Mouse (Mus musculus) heart, embryonic 10.5 days (tissue): ENCODE data around the gene Plcd3. TPM values are rescaled to one million over a fixed set of nuclear protein-coding genes. Genes with fewer than 3 reads are reported as not detected.
A peak's percentile ranks its signal among the peaks of the same experiment; 100 is the strongest.

Experiments
- DNase-seq: peaks from one replicate; pipeline ENCODE4 v3.0.0-alpha.2; 2017; ENCODE audit warnings: low spot score
- H3K27ac ChIP-seq: fragments of 300-500 bp; sonication (generic); 2 replicates; pipeline ENCODE4 v1.5.1; 2016; ENCODE audit warnings: mild to moderate bottlenecking
- H3K27me3 ChIP-seq: fragments of 300-500 bp; sonication (generic); 2 replicates; pipeline ENCODE4 v1.6.1; 2016; ENCODE audit warnings: mild to moderate bottlenecking; ENCODE audit not compliant: poor library complexity, insufficient read depth, severe bottlenecking
- H3K36me3 ChIP-seq: fragments of 300-500 bp; sonication (generic); 2 replicates; pipeline ENCODE4 v1.6.1; 2016; ENCODE audit warnings: mild to moderate bottlenecking, moderate library complexity
- H3K4me1 ChIP-seq: fragments of 300-500 bp; sonication (generic); 2 replicates; pipeline ENCODE4 v1.6.1; 2016; ENCODE audit warnings: mild to moderate bottlenecking
- H3K4me3 ChIP-seq: fragments of 300-500 bp; sonication (generic); 2 replicates; pipeline ENCODE4 v1.5.1; 2016; ENCODE audit warnings: mild to moderate bottlenecking, moderate library complexity
- H3K9me3 ChIP-seq: fragments of 300-500 bp; sonication (generic); 2 replicates; pipeline ENCODE4 v1.6.1; 2016; ENCODE audit warnings: mild to moderate bottlenecking, moderate library complexity
- WGBS: fragments of 180-500 bp; shearing (Covaris S2); methylation state at CpG from one replicate; pipeline ENCODE4 v1.1.7; 2016; 5-methylcytosine and 5-hydroxymethylcytosine counted together
- polyA plus RNA-seq: library from polyadenylated mRNA; unstranded; fragments of >200 nt; fragmentation: Nextera tagmentation; extraction: Ambion mirVana; gene quantifications from 2 replicates; pipeline ENCODE4 v1.2.1, GENCODE M21; 2016

Plcd3 gene
- polyA plus RNA-seq, result 3.6 and 4.8 TPM in 2 replicates

GRCm38 (mm10) chr11:103101481-103101865 is at the start of gene Plcd3, which contains the start of gene Acbd4:
Plcd3 (minus strand) TSS chr11:103101658.
Acbd4 (plus strand) TSS chr11:103101682.
- Histone ChIP-seq H3K27ac (peak within 1 kb of the TSS; percentile 83), H3K9me3 (no peaks in the 10 kb centered on the region), H3K4me3 (peak within 1 kb of the TSS; percentile 64), H3K36me3 (no peaks in the 10 kb centered on the region), H3K4me1 (peaks cover 72% of the 10 kb centered on the region), H3K27me3 (peaks cover 51% of the 10 kb centered on the region)
- DNase-seq, result no peak
- under 1% methylated on average over 34 of the region's 34 CpGs for WGBS

GRCm38 (mm10) chr11:103149771-103150170 is 48.3 kb upstream of the Plcd3 start:
- Histone ChIP-seq H3K36me3 (no peaks in the 10 kb centered on the region), H3K4me3 (no peak overlapping the region), H3K27me3 (no peaks in the 10 kb centered on the region), H3K27ac (no peak overlapping the region), H3K9me3 (no peaks in the 10 kb centered on the region), H3K4me1 (peaks cover 6% of the 10 kb centered on the region)
- no peak for DNase-seq
- WGBS, result 88% methylated on average over 4 of the region's 4 CpGs

GRCm38 (mm10) chr11:103147766-103148165 is 46.3 kb upstream of the Plcd3 start:
- Histone ChIP-seq H3K9me3 (no peaks in the 10 kb centered on the region), H3K4me1 (peaks cover 21% of the 10 kb centered on the region), H3K36me3 (no peaks in the 10 kb centered on the region), H3K4me3 (no peak overlapping the region), H3K27me3 (no peaks in the 10 kb centered on the region), H3K27ac (no peak overlapping the region)
- DNase-seq, result no peak
- WGBS, result 63% methylated on average over 4 of the region's 4 CpGs

- H3K27ac ChIP-seq, result no peak overlapping the region
- H3K4me3 ChIP-seq, result no peak overlapping the region
- 87% methylated on average over 4 of the region's 4 CpGs for WGBS
- DNase-seq, result no peak
- H3K9me3 ChIP-seq, result no peaks in the 10 kb centered on the region
- H3K27me3 ChIP-seq, result no peaks in the 10 kb centered on the region
- H3K4me1 ChIP-seq, result peaks cover 35% of the 10 kb centered on the region
- no peaks in the 10 kb centered on the region for H3K36me3 ChIP-seq
These were observed 44.9 kb upstream of the Plcd3 start for GRCm38 (mm10) chr11:103146386-103146785.

GRCm38 (mm10) chr11:103144309-103145285 is 43.1 kb upstream of the Plcd3 start:
- Histone ChIP-seq H3K36me3 (peaks cover 2% of the 10 kb centered on the region; the same call in 1 of the 2 replicates), H3K4me3 (no peak overlapping the region), H3K27ac (peak overlapping the region; percentile 78), H3K4me1 (peaks cover 51% of the 10 kb centered on the region), H3K27me3 (no peaks in the 10 kb centered on the region), H3K9me3 (no peaks in the 10 kb centered on the region)
- 28% methylated on average over 12 of the region's 12 CpGs for WGBS
- no peak for DNase-seq

GRCm38 (mm10) chr11:103142441-103143182 is 41.2 kb upstream of the Plcd3 start:
- H3K4me3 ChIP-seq, result peak overlapping the region; percentile 31; the same call in 1 of the 2 replicates
- H3K9me3 ChIP-seq, result no peaks in the 10 kb centered on the region
- 32% methylated on average over 8 of the region's 8 CpGs for WGBS
- peaks cover 51% of the 10 kb centered on the region for H3K4me1 ChIP-seq
- peak; percentile 83 for DNase-seq
- peaks cover 15% of the 10 kb centered on the region for H3K36me3 ChIP-seq
- H3K27me3 ChIP-seq, result no peaks in the 10 kb centered on the region
- peak overlapping the region; percentile 88 for H3K27ac ChIP-seq

GRCm38 (mm10) chr11:103141944-103142255 is 40.4 kb upstream of the Plcd3 start:
- Histone ChIP-seq H3K27me3 (no peaks in the 10 kb centered on the region), H3K4me3 (no peak overlapping the region), H3K4me1 (peaks cover 51% of the 10 kb centered on the region), H3K27ac (peak overlapping the region; percentile 88), H3K9me3 (no peaks in the 10 kb centered on the region), H3K36me3 (peaks cover 15% of the 10 kb centered on the region)
- 38% methylated on average over 1 of the region's 1 CpGs for WGBS
- no peak for DNase-seq

GRCm38 (mm10) chr11:103141101-103141943 is 39.9 kb upstream of the Plcd3 start:
- Histone ChIP-seq H3K27ac (peak overlapping the region; percentile 88), H3K36me3 (peaks cover 15% of the 10 kb centered on the region), H3K27me3 (no peaks in the 10 kb centered on the region), H3K4me3 (no peak overlapping the region), H3K9me3 (no peaks in the 10 kb centered on the region), H3K4me1 (peaks cover 54% of the 10 kb centered on the region)
- no peak for DNase-seq
- 26% methylated on average over 10 of the region's 11 CpGs for WGBS

- no peak overlapping the region for H3K4me3 ChIP-seq
- H3K36me3 ChIP-seq, result peaks cover 15% of the 10 kb centered on the region
- H3K4me1 ChIP-seq, result peaks cover 59% of the 10 kb centered on the region
- no peak for DNase-seq
- 53% methylated on average over 6 of the region's 6 CpGs for WGBS
- H3K9me3 ChIP-seq, result no peaks in the 10 kb centered on the region
- H3K27me3 ChIP-seq, result no peaks in the 10 kb centered on the region
- peak overlapping the region; percentile 88 for H3K27ac ChIP-seq
These were observed 39.3 kb upstream of the Plcd3 start for GRCm38 (mm10) chr11:103140763-103141100.

- peaks cover 62% of the 10 kb centered on the region for H3K4me1 ChIP-seq
- H3K9me3 ChIP-seq, result no peaks in the 10 kb centered on the region
- no peak for DNase-seq
- no peaks in the 10 kb centered on the region for H3K27me3 ChIP-seq
- WGBS, result 84% methylated on average over 14 of the region's 14 CpGs
- H3K36me3 ChIP-seq, result peaks cover 15% of the 10 kb centered on the region
- peak overlapping the region; percentile 88 for H3K27ac ChIP-seq
- no peak overlapping the region for H3K4me3 ChIP-seq
These were observed 38.7 kb upstream of the Plcd3 start for GRCm38 (mm10) chr11:103139951-103140762.

- Histone ChIP-seq H3K9me3 (no peaks in the 10 kb centered on the region), H3K4me3 (no peak overlapping the region), H3K27me3 (no peaks in the 10 kb centered on the region), H3K4me1 (peaks cover 44% of the 10 kb centered on the region), H3K36me3 (peaks cover 15% of the 10 kb centered on the region), H3K27ac (0 out of 2 replicates have a peak overlapping the region, but pooled peaks have one; percentile 38)
- 70% methylated on average over 8 of the region's 8 CpGs for WGBS
- DNase-seq, result no peak
These were observed 34.6 kb upstream of the Plcd3 start for GRCm38 (mm10) chr11:103136039-103136577.
